Mouse (Mus musculus): ENCODE results near the gene Nup210. TPM values are rescaled to one million over a fixed set of nuclear protein-coding genes. Genes with fewer than 3 reads are reported as not detected.

Nup210 gene
- polyA plus RNA-seq (2012; rRNA removed): 219 and 378 TPM in 2 replicates

DNA sequence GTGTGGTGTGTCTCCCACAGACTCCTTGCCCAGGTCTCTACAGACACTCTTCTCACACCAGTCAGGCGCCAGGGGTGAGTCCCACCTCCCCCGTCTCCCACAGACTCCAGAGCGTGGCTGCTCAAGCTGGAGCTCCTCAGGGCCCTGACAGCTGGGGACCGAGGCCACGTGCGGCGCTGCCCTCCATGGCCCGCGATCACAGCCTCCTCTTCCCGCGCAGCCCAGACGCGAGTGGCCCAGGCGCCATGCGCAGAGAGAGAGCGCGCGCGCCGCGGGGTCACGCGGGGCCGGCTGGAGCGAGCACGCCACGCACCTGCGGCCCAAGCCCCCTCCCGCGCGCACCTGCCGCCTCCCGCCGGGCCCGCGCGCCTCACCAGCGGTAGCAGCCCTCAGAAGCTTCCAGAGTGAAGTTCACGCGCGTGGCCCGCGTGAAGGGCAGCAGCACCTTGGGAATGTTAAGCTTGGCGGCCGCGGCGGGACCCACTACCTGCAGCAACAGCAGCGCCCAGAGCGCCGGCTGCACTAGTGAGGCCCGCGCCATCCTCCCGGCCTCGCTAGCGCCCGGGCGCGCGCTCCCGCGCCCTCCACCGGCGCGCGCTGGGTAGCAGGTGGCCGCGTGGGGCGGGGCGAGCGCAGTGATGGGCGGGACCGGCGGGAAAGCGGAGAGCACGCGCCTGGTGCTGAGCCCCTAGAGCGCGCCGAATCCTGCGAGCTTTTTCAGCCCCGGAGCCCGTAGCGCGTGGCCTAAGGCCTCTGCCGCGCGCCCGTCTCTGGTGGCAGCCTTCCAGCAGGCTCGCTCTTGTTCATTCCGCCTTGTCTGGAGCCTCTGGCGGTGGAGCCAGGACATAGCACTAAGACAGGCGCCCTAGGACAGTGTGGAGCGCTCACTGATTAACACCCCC is at the start of gene Nup210:
Gene Nup210 (minus strand): TSS at position 586 of the 902 bp plus-strand sequence.
- whole genome bisulfite sequencing: under 1% methylated on average over 93 of the region's 93 CpGs
- DNase-seq: peak; percentile 96
- peak within 1 kb of the TSS; percentile 84 for H3K27ac ChIP-seq (ENCODE audit: control insufficient read depth, insufficient read depth, low read length)
- peaks cover 28% of the 10 kb centered on the region for H3K4me1 ChIP-seq (replicated peaks; ENCODE audit: control insufficient read depth, insufficient read depth, low read length)
- H3K27me3 ChIP-seq (ENCODE audit: control insufficient read depth, insufficient read depth, low read length): no peaks in the 10 kb centered on the region
- peak; percentile 94 for TF ChIP-seq POLR2A (IDR thresholded peaks at IDR 0.05; ENCODE audit: control insufficient read depth, extremely low read depth, insufficient read depth, low read length, poor library complexity)
- TF ChIP-seq CTCF (IDR thresholded peaks at IDR 0.05; ENCODE audit: borderline replicate concordance, control insufficient read depth, extremely low read depth, insufficient read depth, low read length, poor library complexity): peak; percentile 60; the same call in 1 of the 2 replicates
- no peaks in the 10 kb centered on the region for H3K36me3 ChIP-seq (ENCODE audit: control insufficient read depth, insufficient read depth, low read length)
- H3K4me3 ChIP-seq (ENCODE audit: control insufficient read depth, insufficient read depth, low read length): peak within 1 kb of the TSS; percentile 72

DNA sequence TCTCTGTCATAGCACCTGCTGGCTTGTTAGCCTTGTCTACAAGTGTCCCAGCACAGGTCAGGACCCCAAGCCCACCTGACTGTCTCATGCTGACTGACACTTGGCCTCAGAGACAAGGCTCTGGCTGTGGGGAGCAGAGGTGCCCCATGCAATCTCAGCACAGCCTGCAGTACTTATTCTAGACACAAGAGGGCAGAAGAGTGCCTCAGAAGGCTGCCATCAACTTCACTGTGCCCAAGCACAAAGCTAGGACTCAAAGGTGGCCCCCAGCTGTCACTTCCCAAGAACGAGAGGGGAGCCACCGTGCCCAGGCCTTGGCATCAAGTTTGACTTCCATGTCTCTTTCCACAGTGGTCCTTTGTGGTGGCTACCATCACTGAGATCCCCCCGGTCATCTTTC is 48.6 kb upstream of the Nup210 start:
- Histone ChIP-seq H3K4me1 (replicated peaks; ENCODE audit: control insufficient read depth, insufficient read depth, low read length) (no peaks in the 10 kb centered on the region), H3K27ac (ENCODE audit: control insufficient read depth, insufficient read depth, low read length) (no peak overlapping the region), H3K4me3 (ENCODE audit: control insufficient read depth, insufficient read depth, low read length) (no peak overlapping the region), H3K36me3 (ENCODE audit: control insufficient read depth, insufficient read depth, low read length) (no peaks in the 10 kb centered on the region), H3K27me3 (ENCODE audit: control insufficient read depth, insufficient read depth, low read length) (no peaks in the 10 kb centered on the region)
- TF ChIP-seq POLR2A (IDR thresholded peaks at IDR 0.05; ENCODE audit: control insufficient read depth, extremely low read depth, insufficient read depth, low read length, poor library complexity) (no peak), CTCF (IDR thresholded peaks at IDR 0.05; ENCODE audit: borderline replicate concordance, control insufficient read depth, extremely low read depth, insufficient read depth, low read length, poor library complexity) (peak; percentile 72; the same call in 1 of the 2 replicates)
- peak; percentile 74 for DNase-seq
- WGBS: 43% methylated on average over 3 of the region's 3 CpGs

DNA sequence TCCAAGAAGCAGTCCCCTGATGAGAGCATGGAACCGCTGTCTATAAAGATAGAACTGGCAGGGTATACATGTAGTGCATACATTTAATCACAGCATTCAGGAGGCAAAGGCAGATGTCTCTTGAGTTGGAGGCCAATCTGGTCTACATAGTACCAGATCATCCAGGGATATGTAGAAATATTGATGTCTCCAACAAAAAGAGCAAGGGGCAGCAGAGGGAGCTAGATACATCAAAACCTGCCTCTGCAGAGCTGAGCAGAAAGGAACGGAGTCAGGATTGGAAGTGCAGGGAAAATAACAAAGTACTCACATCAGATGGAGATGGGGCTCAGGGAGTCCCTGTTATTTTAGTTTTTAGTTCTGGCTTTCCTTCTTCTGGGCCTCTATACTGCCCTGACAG is 48.0 kb upstream of the Nup210 start:
- WGBS: 97% methylated on average over 2 of the region's 2 CpGs
- no peaks in the 10 kb centered on the region for H3K4me1 ChIP-seq (replicated peaks; ENCODE audit: control insufficient read depth, insufficient read depth, low read length)
- H3K4me3 ChIP-seq (ENCODE audit: control insufficient read depth, insufficient read depth, low read length): no peak overlapping the region
- DNase-seq: no peak
- TF ChIP-seq CTCF (IDR thresholded peaks at IDR 0.05; ENCODE audit: borderline replicate concordance, control insufficient read depth, extremely low read depth, insufficient read depth, low read length, poor library complexity): no peak
- no peak for TF ChIP-seq POLR2A (IDR thresholded peaks at IDR 0.05; ENCODE audit: control insufficient read depth, extremely low read depth, insufficient read depth, low read length, poor library complexity)
- no peak overlapping the region for H3K27ac ChIP-seq (ENCODE audit: control insufficient read depth, insufficient read depth, low read length)
- H3K36me3 ChIP-seq (ENCODE audit: control insufficient read depth, insufficient read depth, low read length): no peaks in the 10 kb centered on the region
- no peaks in the 10 kb centered on the region for H3K27me3 ChIP-seq (ENCODE audit: control insufficient read depth, insufficient read depth, low read length)

DNA sequence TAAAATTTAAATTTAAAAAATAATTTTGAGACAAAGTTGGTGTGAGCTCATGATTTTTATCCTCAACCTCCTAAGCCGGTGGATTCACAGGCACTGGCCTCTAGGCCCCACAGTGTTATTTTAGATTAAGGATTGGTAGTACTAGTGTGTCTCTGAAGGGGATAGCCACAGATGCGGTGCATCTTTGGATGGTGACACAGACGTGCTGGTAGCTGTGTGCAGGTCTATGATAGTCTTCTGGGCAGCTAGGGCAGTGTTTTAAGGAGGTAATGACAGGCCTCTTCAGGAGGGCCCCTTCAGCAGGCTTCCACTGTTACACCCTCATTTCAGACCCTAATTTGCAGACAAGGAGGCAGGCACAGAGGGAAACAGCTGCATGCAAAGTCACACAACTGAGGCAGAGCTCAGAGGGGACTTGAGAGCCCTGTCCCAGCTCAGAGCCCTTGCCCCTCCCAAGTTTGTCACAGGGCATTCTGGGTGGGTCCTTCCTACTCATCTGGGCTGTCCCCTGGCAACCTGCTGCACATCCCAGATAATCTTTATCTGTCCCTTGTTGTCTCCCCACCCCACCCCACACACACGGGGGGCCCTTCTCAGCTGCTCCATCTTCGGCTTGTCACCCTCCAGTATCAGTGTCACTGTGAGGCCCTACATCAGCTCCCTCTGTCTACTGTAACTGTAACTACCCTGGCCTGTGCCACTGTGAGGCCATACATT is 46.7 kb upstream of the Nup210 start:
- Histone ChIP-seq H3K27ac (ENCODE audit: control insufficient read depth, insufficient read depth, low read length) (no peak overlapping the region), H3K4me3 (ENCODE audit: control insufficient read depth, insufficient read depth, low read length) (no peak overlapping the region), H3K36me3 (ENCODE audit: control insufficient read depth, insufficient read depth, low read length) (no peaks in the 10 kb centered on the region), H3K4me1 (replicated peaks; ENCODE audit: control insufficient read depth, insufficient read depth, low read length) (peaks cover 6% of the 10 kb centered on the region), H3K27me3 (ENCODE audit: control insufficient read depth, insufficient read depth, low read length) (no peaks in the 10 kb centered on the region)
- WGBS: 96% methylated on average over 5 of the region's 5 CpGs
- DNase-seq: no peak
- TF ChIP-seq CTCF (IDR thresholded peaks at IDR 0.05; ENCODE audit: borderline replicate concordance, control insufficient read depth, extremely low read depth, insufficient read depth, low read length, poor library complexity) (no peak), POLR2A (IDR thresholded peaks at IDR 0.05; ENCODE audit: control insufficient read depth, extremely low read depth, insufficient read depth, low read length, poor library complexity) (no peak)

DNA sequence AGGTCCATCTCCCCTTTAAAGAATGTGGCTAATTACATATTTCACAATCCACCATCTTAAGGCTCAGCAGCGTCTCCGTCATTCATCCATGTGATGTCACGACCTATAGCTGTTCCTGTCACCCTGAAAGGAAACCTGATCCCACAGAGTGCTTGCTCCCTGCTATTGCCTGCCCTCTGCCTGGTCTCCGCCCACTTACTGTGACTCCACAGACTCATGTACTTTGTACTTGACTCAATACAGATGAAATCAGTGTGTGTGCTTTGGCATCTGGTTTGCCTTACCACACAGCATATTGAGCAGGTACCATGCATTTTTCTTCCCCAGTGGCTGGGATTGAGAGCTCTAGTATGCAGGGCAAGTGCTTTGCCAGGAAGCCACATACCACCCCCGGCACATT is 45.7 kb upstream of the Nup210 start:
- WGBS: 98% methylated on average over 5 of the region's 5 CpGs
- no peaks in the 10 kb centered on the region for H3K36me3 ChIP-seq (ENCODE audit: control insufficient read depth, insufficient read depth, low read length)
- H3K27ac ChIP-seq (ENCODE audit: control insufficient read depth, insufficient read depth, low read length): no peak overlapping the region
- H3K4me3 ChIP-seq (ENCODE audit: control insufficient read depth, insufficient read depth, low read length): no peak overlapping the region
- DNase-seq: no peak
- H3K27me3 ChIP-seq (ENCODE audit: control insufficient read depth, insufficient read depth, low read length): no peaks in the 10 kb centered on the region
- TF ChIP-seq CTCF (IDR thresholded peaks at IDR 0.05; ENCODE audit: borderline replicate concordance, control insufficient read depth, extremely low read depth, insufficient read depth, low read length, poor library complexity) (no peak), POLR2A (IDR thresholded peaks at IDR 0.05; ENCODE audit: control insufficient read depth, extremely low read depth, insufficient read depth, low read length, poor library complexity) (no peak)
- peaks cover 12% of the 10 kb centered on the region for H3K4me1 ChIP-seq (replicated peaks; ENCODE audit: control insufficient read depth, insufficient read depth, low read length)

DNA sequence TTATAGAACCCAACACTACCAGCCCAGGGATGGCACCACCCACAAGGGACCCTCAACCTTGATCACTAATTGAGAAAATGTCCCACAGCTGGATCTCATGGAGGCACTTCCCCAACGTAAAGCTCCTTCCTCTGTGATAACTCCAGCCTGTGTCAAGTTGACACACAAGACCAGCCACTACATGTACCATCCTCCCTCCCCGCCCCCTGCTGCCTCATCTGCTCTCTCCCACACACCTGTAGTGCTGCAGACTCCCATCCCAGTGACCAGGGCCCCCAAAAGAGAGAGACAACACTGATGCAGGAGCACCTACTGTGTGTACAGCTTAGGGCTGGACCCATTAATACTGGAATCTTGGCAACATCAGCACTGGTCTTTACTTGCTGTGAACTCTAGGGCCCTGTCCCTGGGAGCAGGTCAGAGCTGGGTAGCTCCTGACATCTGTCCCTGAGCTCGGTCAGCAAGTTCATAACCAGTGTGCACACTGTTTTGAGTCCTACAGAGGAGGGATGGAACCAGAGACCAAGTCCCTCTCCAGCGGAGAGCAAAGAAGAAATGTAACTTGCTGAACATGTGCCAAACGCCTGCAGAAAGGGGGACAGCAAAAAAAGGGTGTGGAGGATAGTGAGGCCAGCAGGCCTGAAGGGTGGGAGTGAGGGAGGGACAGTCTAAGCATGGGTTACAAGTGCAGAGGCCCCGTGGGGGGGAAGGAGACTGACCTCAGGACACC is 45.0 kb upstream of the Nup210 start:
- Histone ChIP-seq H3K36me3 (ENCODE audit: control insufficient read depth, insufficient read depth, low read length) (no peaks in the 10 kb centered on the region), H3K27ac (ENCODE audit: control insufficient read depth, insufficient read depth, low read length) (no peak overlapping the region), H3K4me3 (ENCODE audit: control insufficient read depth, insufficient read depth, low read length) (no peak overlapping the region), H3K4me1 (replicated peaks; ENCODE audit: control insufficient read depth, insufficient read depth, low read length) (peaks cover 18% of the 10 kb centered on the region), H3K27me3 (ENCODE audit: control insufficient read depth, insufficient read depth, low read length) (no peaks in the 10 kb centered on the region)
- TF ChIP-seq POLR2A (IDR thresholded peaks at IDR 0.05; ENCODE audit: control insufficient read depth, extremely low read depth, insufficient read depth, low read length, poor library complexity) (no peak), CTCF (IDR thresholded peaks at IDR 0.05; ENCODE audit: borderline replicate concordance, control insufficient read depth, extremely low read depth, insufficient read depth, low read length, poor library complexity) (no peak)
- 92% methylated on average over 6 of the region's 6 CpGs for WGBS
- no peak for DNase-seq
